Mouse (Mus musculus): ENCODE measurements at regions not wholly inside any gene's neighbourhood (a gene's known extent, or its start where the extent isn't known, plus 50 kb on each side); places are given as distances from the start of the nearest gene placed in this dataset.

DNA sequence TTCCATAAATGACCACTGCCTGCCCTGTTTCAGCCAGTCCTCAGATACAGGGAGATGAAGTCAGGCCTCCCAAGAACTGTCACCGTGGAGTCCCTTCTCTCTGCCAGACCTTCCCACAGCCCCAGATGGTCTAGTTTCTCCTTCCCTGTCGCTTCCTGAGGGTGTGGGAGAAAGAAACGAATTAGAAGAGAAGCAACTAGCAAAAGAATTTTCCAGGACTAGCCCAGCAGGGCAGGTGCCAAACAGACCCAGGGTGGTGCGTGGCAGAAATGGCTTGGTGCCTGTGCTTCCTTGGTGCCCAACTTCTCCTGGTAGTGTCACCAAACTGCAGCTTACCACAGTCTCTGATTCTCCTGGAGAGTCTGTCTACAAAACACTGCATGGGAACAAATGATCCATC lies 156.3 kb upstream of the Dyrk2 start:
- no peak for DNase-seq
- intact Hi-C loops (cut with DNase I): no loop called here

- DNase-seq: no peak
- intact Hi-C loops (cut with DNase I): no loop called here
These were observed 154.4 kb upstream of the Dyrk2 start for GRCm38 (mm10) chr10:119024425-119024824.

DNA sequence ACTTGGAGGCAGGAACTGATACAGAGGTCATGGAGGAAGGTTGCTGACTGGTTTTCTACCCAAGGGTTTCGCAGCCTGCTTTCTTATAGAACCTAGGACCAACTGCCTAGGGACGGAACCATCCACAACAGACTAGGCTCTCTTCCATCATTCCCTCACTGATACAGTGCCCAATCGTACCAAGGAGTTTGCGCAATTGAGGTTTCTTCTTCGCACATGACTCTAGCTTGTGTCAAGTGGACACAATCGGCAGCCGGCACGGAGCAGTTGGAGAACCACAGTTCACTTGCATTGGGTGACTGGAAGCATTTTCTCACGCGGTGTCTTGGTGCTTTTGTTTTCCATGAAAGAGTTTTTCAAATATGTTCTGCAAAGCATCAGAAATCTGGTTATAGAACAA lies 149.1 kb upstream of the Dyrk2 start:
- intact Hi-C loops (cut with DNase I): no loop called here
- DNase-seq: no peak

DNA sequence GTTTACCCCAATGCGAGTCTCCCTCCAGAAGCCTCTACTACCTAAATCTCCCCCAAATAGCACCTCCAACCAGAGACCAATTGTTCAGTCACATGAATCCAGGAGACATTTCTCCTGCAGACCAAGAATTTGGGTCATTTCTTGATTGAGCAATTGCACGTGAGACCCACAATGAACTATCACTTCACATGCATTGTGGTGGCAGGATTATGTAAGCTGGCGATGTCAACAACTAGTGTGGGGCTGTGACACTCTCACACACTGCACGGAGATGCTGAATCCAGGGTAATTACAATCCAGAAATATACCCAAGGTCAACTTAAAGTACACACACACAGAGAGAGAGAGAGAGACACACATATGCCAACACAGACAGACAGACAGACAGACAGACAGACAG lies 148.5 kb upstream of the Dyrk2 start:
- no peak for DNase-seq
- intact Hi-C loops (cut with DNase I): no loop called here

GRCm38 (mm10) chr10:119016104-119016503 lies 146.1 kb upstream of the Dyrk2 start:
- DNase-seq: no peak
- intact Hi-C loops (cut with DNase I): no loop called here

DNA sequence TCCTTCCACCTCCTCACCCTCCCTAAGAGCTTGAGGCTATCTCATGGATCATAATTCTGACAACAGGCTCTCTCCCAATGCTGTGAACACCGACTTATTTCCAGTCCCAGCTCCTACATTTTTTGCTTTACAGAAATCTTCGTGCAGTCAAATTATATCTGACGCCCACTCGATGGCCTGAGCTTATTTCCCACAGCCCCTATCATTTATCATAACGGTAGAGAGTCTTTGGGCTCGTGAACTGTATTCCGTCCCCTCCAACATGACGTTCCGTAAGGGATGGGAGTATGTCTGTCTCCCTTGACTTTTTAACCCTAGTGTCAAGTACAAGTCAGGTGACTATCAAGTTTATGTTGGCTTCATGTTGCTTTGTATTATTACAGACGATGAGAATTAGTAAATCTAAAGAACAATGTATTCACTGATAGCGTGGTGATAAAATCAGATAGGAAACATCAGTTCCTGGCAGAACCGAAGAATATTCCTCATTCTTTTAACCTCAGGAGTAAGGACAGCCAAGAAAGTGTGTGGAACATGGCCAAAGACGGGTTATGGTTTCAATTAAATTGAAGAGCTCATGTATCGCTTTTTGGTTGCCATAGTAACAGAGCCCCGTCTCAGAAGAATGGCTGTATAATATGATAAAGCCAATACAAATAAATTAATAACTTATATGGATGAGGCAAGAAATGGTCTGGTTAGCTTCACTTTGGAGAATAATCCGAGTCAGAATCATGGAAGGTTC lies 145.5 kb upstream of the Dyrk2 start:
- intact Hi-C loops (cut with DNase I): no loop called here
- DNase-seq: no peak

DNA sequence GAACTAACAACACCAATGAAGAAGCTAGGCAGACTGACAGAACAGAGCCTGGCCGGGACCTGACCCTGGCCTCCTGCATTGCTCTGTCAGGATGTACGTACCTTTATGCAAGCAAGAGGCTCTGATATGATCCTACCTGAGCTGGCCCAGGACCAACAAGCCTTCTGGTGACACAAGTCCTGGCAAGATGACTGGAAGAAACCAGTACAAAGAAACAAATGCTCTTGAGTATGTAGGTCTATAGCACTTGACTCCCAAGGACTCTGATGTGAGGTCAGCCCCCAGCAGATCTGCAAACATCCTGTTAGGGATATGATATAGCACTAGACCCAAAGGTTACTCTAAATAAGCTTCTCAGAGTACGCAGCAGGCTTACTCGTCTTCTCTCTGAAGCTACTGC lies 144.7 kb upstream of the Dyrk2 start:
- intact Hi-C loops (cut with DNase I): no loop called here
- DNase-seq: no peak

GRCm38 (mm10) chr10:119013758-119014157 lies 143.7 kb upstream of the Dyrk2 start:
- no peak for DNase-seq
- intact Hi-C loops (cut with DNase I): no loop called here

- DNase-seq: no peak
- intact Hi-C loops (cut with DNase I): no loop called here
These were observed 141.5 kb upstream of the Dyrk2 start for GRCm38 (mm10) chr10:119011511-119011910.

- DNase-seq: no peak
- intact Hi-C loops (cut with DNase I): no loop called here
These were observed 140.9 kb upstream of the Dyrk2 start for GRCm38 (mm10) chr10:119010884-119011283.

- intact Hi-C loops (cut with DNase I): no loop called here
- DNase-seq: no peak
These were observed 137.0 kb upstream of the Dyrk2 start for GRCm38 (mm10) chr10:119006866-119007575.

GRCm38 (mm10) chr10:119005491-119005890 lies 135.5 kb upstream of the Dyrk2 start:
- intact Hi-C loops (cut with DNase I): no loop called here
- no peak for DNase-seq

DNA sequence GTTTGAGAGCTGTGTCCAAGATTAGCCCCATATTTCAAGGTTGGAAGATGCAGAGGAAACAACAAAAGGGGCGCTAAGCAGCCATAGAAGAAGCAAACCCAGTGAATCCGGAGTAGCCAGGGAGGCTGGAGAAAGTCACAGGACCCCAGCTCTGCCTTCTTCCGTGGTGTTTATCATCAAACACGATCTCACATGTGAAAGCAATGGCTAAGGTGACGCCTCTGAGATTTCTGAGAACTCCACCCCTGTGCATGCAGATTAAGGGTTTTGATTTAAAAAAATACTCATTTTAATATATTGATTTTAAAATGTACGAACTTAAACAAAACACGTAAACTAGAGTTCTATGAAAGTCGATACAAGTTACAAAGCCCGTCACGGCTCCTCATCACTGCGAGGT lies 134.4 kb upstream of the Dyrk2 start:
- DNase-seq: no peak
- intact Hi-C loops (cut with DNase I): no loop called here

DNA sequence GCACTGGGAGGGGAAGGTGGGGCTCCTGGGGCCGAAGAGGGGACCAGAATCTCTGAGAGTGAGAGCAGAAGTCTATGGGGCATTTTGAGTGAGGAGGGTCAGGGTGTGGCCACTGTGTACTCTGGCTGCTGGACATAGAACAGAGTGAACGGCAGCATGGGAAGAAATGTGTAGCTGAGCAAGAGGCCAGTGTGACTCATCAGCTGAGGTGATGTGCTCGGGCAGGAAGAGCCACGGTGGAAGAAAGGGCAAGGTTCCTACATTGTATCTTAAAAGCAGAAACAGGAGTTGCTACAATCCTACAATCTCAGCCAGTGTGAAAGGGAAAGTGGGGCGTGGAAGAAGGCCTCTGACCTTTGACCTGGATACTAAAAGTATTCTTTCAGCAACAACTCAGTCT lies 133.8 kb upstream of the Dyrk2 start:
- intact Hi-C loops (cut with DNase I): no loop called here
- no peak for DNase-seq

- DNase-seq: no peak
- intact Hi-C loops (cut with DNase I): no loop called here
These were observed 133.0 kb upstream of the Dyrk2 start for GRCm38 (mm10) chr10:119003042-119003441.

DNA sequence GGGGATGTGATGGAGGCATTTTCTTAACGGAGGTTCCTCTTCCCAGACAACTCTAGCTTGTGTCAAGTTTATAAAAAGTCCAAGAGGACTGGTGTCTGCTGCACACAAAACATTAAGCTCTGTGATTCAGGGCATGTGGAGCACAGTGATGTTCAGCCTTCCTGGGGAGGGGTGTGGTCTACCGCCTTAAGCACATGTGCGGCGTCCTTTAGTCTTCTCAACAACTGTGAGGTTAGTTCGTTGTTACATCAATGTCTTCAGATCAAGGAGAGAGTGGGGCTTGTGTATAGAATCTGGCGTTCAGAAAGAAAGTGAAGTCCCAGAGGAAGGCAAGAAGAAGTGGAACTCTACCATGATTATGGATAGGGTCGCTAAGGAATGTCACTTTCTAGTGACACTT lies 131.9 kb upstream of the Dyrk2 start:
- intact Hi-C loops (cut with DNase I): no loop called here
- DNase-seq: no peak

DNA sequence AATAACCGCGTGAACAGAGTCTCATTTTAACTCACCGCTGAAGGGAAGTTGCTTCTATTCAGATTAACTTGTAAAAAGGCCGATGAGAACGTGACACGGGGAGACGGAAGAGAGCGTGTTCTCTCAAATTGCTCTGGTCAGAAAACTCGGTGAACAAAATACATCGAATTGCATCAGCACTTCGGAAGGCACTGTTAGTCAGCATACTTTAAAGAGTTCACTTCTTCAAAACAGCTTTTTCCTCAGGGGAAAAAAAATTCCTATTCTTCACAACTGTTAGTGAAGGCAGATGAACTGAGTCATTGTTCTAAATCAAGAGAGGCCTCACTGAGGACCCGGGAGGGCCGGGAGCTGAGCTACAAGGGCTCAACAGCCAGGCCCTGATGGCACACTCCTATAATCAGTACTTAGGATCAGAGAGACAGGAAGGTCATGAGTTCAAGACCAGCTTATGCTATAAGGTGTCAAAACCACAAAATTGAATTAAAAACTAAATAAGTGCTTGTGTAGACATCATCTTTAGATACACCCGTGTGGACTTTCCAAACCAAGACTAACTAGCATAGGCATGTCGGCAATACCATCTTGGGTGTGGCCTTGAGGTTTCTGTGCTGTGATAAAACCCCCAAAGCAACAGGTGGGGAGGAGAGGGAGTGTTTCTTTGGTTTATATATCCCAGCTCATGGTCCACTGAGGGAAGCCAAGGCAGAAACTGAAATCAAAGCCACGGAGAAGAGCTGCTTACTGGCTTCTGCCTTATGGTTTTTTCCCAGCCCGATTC lies 131.2 kb upstream of the Dyrk2 start:
- no peak for DNase-seq

GRCm38 (mm10) chr10:118998966-118999365 lies 129.0 kb upstream of the Dyrk2 start:
- no peak for DNase-seq
- intact Hi-C loops (cut with DNase I): no loop called here

More for the DNA sequence above, 131.2 kb upstream of the Dyrk2 start:
- intact Hi-C loops (cut with DNase I): no loop called here

DNA sequence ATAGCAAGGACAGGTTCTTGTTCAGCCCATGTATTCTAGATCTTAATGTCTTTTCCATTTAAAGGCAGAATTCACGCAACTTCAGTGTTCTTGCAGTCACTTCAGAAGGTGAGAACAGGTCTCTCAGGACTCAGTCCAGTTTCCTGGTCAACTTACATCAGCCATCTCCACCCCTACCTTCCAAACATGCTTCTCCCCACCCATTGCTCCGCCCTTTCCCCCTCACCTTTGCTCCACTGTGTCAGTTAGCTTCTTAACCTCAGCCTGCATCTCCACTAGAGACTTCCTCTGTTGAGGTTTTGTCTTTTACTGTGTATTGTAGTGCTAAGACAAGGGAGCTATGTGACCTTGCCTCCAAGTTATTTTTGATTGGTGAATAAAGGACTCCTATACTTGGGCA lies 127.0 kb upstream of the Dyrk2 start:
- intact Hi-C loops (cut with DNase I): no loop called here
- no peak for DNase-seq

DNA sequence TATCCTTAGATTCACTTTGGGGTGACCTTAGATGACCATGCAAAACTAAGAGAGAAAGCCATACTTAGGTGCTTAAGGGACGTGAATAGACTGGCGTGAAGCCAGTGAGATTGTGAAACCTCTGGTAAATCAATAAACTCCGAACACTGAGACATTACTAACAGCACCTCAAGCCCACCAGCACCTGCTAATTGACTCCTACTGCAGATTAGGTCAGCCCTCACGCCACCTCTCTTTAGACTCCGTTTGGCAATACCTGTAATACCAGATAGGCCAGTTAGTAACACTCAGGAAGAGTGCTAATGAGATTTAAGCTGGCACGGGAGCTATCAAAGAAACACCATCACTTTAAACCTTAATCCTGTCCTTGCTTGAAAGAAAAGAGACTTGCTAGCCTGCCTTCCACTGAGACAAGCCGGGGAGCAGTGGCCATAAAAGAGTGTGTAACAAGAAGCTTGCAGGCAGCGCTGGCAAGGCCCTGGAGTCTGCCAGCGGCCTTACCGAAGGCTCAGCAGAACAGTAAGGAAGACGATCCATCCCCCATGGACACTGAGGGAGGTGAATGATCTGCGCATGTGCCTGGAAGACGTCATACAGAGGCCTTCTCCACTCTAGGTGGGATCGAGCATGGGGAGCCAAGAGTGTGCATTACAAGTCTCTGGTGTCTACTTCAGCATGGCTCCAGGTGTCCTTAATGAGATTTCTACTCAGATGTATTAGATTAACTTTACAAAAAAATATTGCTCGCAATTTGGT lies 124.0 kb upstream of the Dyrk2 start:
- no peak for DNase-seq
- intact Hi-C loops (cut with DNase I): no loop called here

DNA sequence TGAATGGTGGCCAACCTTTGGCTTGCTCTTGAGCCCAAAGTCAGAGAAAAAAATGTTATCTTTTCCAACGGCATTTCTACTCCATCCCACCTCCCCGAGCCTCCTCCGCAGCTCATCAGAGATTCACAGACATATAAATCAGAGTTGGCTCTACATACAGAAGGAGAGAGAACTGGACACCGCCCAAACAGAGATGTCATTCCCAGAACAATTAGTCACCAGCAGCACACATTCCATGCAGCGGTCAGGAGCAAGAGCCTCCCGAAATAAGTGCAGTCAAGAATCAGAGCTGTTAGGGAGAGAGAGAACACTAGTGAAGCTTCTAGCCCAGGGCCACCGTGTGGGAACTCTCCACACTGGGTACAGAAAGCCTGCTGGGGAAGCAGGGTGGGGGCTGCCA lies 121.2 kb upstream of the Dyrk2 start:
- intact Hi-C loops (cut with DNase I): no loop called here
- DNase-seq: peak; percentile 55 to 64
